Mouse (Mus musculus): ENCODE results near the gene Akr1b8.
"Not testable (repeated sequence)": the region's sequence is repeated elsewhere in the genome, so short reads cannot be mapped to it uniquely, and the experiment has no call there.

The Akr1b8 gene

GRCm38 (mm10) chr6:34353658-34354353 is at the start of gene Akr1b8:
TSS of gene Akr1b8 (plus strand) at chr6:34354119.
- in situ Hi-C loops (cut with MseI, MboI), result no loop called here

GRCm38 (mm10) chr6:34304675-34305241 is 49.2 kb upstream of the Akr1b8 start:
- in situ Hi-C loops (cut with MseI, MboI), result loop anchor here in 1 of 2 experiments (5.0 kb wide), 1 partner anchor 43 kb away; no protein-coding TSS in a partner anchor

- in situ Hi-C loops (cut with MseI, MboI), result no loop called here
Measured at GRCm38 (mm10) chr6:34306797-34307196, 47.1 kb upstream of the Akr1b8 start.

DNA sequence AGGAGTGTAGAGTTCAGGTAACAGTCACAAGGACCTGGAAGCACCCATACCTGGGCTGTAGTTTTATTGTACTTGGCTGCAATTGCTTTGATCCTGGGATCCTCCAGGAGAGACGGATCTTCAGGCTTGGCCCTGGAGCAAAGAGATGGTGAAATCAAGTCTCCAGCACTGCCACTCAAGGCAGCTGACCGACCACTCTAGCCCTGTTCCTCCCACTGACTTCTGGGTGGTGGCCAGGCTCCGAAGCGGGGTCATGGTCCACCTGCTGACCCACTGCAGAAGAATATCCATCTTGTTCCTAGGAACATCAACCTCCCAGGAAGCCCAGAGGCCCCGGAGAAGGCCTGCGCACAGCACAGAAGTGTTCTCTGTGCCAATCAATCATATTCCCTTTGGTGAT is 44.4 kb upstream of the Akr1b8 start:
- in situ Hi-C loops (cut with MseI, MboI), result no loop called here

GRCm38 (mm10) chr6:34310023-34310595 is 43.8 kb upstream of the Akr1b8 start:
- in situ Hi-C loops (cut with MseI, MboI), result no loop called here

- in situ Hi-C loops (cut with MseI, MboI), result no loop called here
Measured at GRCm38 (mm10) chr6:34313386-34313785, 40.5 kb upstream of the Akr1b8 start.

GRCm38 (mm10) chr6:34313921-34314320 is 40.0 kb upstream of the Akr1b8 start:
- in situ Hi-C loops (cut with MseI, MboI), result no loop called here

GRCm38 (mm10) chr6:34316854-34317771 is 36.8 kb upstream of the Akr1b8 start, which contains the start of gene Akr1b3:
TSS of gene Akr1b3 (minus strand) at chr6:34317478.
- in situ Hi-C loops (cut with MseI, MboI), result no loop called here

DNA sequence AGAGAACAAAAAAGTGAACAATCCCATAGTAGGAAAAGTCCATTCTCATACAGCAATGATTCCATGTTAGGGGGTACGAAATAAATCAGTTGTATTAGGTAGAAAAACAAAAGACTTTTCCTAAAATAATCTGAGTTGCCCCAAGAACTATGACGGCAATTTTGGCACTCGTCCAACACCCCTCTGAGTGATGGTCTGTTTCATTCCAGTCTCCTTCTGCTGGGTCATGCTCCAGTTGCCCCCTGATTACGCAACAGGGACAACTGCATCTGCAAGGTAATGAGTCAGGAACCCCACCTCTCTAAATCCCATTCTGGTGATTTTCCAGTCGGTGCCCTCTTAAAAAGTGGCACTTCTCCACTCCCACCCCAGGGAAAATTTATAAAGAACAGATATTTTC is 35.7 kb upstream of the Akr1b8 start:
- in situ Hi-C loops (cut with MseI, MboI), result no loop called here

DNA sequence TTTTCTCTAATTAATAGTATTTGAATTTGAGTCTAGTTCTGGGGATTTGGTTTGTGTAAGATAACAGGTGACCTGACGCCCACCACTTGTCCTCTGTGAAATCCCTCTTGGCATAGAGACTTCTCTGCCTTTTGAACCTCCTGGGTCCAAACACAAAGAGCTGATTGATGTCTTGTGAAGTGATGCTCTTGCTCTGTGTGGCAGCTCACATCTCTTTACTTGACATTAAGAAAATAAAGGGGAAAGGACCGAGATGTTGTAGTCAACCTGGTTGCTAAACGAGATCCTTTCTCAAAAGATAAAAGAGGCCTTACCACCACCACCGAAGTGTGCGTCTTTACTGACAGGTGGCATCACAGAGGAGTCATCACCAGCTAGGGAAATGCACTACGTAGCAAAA is 35.3 kb upstream of the Akr1b8 start:
- in situ Hi-C loops (cut with MseI, MboI), result no loop called here

DNA sequence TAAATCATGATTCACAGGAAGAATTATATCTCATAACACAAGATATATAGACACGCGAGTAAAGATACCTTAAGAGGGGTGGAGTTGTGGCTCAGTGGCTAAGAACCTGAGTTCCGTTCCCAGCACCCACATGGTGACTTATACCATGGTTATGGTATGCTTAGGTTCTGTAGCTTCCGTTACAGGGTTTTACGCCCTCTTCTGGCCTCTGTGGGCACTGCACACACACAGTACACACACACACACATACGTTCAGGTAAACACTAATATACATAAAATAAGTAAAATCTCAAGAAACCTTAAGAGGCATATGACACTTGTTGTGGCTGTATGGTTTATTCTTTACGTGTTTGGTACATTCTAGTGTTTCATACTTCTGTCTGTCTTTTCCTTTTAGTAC is 31.8 kb upstream of the Akr1b8 start:
- in situ Hi-C loops (cut with MseI, MboI), result no loop called here

- in situ Hi-C loops (cut with MseI, MboI), result no loop called here
Measured at GRCm38 (mm10) chr6:34331379-34331778, 22.5 kb upstream of the Akr1b8 start.

DNA sequence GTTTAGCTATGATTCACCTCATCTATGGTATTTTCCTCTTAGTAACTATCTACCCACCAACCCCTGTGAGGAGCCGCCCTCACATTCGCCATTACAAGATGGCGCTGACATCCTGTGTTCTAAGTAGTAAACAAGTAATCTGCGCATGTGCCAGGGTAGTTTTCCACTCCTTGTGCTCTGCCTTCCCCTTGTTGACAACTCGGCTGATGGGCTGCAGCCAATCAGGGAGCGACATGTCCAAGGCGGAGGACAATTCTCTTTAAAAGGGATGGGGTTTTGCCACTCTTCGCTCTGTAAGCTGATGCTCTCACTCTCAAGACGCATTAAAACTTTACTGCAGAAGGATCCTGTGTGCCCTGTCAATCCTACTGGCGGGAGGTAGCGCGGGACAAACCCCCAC is 22.1 kb upstream of the Akr1b8 start:
- in situ Hi-C loops (cut with MseI, MboI), result not testable (repeated sequence)

- in situ Hi-C loops (cut with MseI, MboI), result no loop called here
Measured at GRCm38 (mm10) chr6:34334673-34335072, 19.2 kb upstream of the Akr1b8 start.

GRCm38 (mm10) chr6:34337799-34338198 is 16.1 kb upstream of the Akr1b8 start:
- in situ Hi-C loops (cut with MseI, MboI), result no loop called here

DNA sequence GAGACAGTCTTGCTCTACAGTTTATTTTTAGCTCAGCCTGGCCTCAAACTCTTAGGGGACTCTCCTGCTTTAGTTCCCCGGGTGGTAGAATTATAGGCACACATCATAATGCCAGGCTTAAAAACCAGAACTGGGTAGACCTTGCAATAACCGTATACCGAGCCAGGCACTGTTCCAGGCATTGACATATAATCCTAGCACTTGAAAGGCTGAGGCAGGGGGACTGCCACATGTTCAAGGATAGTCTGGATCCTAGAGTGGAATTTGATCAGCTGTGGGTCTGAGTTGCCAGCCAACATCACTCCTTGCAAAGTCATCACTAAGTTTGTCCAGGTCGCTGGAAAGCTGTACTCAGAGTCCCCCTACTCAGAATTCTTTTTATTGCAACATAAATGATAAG is 11.9 kb upstream of the Akr1b8 start:
- in situ Hi-C loops (cut with MseI, MboI), result no loop called here

- in situ Hi-C loops (cut with MseI, MboI), result no loop called here
Measured at GRCm38 (mm10) chr6:34342476-34342875, 11.4 kb upstream of the Akr1b8 start.

- in situ Hi-C loops (cut with MseI, MboI), result no loop called here
Measured at GRCm38 (mm10) chr6:34343426-34343825, 10.5 kb upstream of the Akr1b8 start.

DNA sequence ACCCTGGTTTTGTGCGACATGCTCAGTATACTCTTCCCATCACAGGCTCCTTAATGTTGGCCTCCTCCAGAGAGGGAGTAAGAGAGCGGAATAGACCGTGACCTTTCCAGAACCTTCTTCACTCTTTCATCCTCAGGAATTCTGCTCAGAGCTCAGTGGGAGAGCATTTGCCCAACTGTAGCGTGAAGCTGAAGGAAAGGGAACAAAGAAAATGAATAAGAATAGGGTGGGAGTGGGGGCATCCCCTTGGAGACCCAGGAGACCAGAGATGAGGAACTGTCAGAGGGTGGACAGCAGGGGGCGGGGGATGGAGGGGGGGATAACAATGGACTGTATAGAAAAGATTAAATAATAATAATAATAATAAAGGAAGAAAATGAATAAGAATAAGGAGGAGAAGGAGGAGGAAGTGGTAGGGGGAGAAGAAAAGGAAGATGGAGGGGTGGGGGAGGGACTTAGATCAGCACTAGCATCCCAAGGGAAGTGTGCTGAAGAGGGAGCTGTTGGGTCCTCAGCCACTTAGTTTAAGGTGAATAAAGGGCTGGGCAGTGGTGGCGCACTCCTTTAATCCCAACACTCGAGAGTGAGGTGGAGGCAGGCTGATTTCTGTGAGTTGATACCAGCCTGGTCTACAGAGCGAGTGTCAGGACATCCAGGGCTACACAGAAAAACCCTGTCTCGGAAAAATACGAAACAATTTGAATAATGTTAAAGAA is 9.6 kb upstream of the Akr1b8 start:
- in situ Hi-C loops (cut with MseI, MboI), result no loop called here

DNA sequence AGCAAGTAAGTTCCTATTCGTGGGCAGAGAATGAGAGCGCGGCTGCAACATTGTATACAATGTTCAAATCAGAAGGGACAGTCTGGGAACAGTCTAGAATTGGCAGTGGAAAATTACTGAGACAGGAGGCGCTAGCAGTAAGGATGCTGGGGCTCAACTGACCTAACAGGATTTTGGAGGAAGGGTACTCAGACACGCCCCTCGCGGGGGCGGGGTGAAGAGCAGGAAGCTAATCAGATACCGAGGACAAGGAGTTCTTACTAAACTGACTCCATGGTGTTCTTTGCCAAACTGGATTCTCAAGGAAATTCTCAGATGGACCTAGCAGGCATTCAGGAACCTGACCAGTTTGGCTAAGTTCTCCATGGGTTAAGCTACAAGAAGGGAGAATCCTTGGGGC is 9.0 kb upstream of the Akr1b8 start:
- in situ Hi-C loops (cut with MseI, MboI), result loop anchor here (5.0 kb wide), 2 partner anchors 43 to 53 kb away; no protein-coding TSS in a partner anchor
